Mouse (Mus musculus) lung, adult 2 months (tissue): ENCODE results near the gene Lgi1. TPM values are rescaled to one million over a fixed set of nuclear protein-coding genes. Genes with fewer than 3 reads are reported as not detected.

Experiments used
- DNase-seq: peaks from one replicate; pipeline ENCODE4 v3.0.0; 2022
- H3K4me1 ChIP-seq: fragments of 200-500 bp; 2 replicates; pipeline ENCODE4 v1.6.1; 2011; ENCODE audit warnings: low read length; ENCODE audit not compliant: control insufficient read depth, insufficient read depth
- H3K4me3 ChIP-seq: fragments of 200-500 bp; replicated peaks from 2 replicates; pipeline ENCODE3; 2011; ENCODE audit warnings: low read depth, mild to moderate bottlenecking, control low read depth, low read length; ENCODE audit errors: extremely low read depth
- CTCF ChIP-seq: fragments of 200-500 bp; IDR thresholded peaks from 2 replicates; pipeline ENCODE4 v1.5.1; 2011; ENCODE audit warnings: mild to moderate bottlenecking, low read length, control low read depth; ENCODE audit not compliant: insufficient read depth
- POLR2A ChIP-seq: fragments of 200-500 bp; IDR thresholded peaks from 2 replicates; pipeline ENCODE4 v1.6.1; 2011; ENCODE audit warnings: low read depth, mild to moderate bottlenecking, control low read depth, low read length, borderline replicate concordance; ENCODE audit errors: extremely low read depth
- WGBS: fragments of 180-500 bp; shearing (Covaris S2); methylation state at CpG from one replicate; pipeline ENCODE4 v1.1.7; 2018; 5-methylcytosine and 5-hydroxymethylcytosine counted together
- polyA plus RNA-seq: library from polyadenylated mRNA; depleted of rRNA; stranded (reverse); fragments of >200 nt; gene quantifications from 2 replicates; pipeline ENCODE4 v1.2.3, GENCODE M21; 2012

Lgi1 gene
- polyA plus RNA-seq, 1 experiment, result 0.25 TPM

DNA sequence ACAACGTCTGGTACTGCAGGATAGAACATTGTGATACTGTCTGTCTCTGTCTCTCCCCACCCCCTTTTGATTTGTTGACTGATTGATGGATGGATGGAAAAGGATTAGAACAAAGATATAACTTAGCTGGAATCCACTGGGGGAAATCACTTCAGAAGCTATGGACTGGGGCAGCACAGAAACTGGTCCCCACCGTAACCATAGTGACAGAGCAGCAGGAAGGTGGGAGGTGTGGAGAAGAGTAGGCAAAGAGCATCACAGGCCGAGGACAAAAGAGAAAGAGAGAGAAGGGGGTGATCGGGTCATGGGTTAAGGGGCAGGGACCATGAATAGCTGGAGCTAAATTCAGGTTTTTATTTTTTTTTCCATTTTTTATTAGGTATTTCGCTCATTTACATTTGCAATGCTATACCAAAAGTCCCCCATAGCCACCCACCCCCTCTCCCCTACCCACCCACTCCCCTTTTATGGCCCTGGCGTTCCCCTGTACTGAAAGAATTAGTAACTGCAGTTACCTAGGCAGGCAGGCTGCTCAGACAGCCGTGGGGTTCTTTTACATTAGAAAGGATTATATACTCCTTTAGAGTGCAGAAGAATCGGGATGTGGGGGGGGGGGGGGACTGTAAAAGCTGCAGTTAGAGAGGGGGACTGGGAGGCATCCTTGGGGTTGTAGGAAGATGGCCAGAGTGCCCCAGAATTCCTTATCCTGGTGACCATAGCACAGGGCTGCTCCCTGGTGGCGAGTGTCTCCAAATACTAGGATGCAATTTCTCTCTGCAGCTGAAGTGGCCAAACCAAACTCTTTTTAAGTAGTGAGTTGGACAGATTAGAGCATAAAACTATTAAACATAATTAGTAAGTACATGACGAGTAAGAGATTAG, 60.1 kb downstream of the Lgi1 start:
- 49% methylated on average over 10 of the region's 10 CpGs for WGBS
- H3K4me1 ChIP-seq, result no peaks in the 10 kb centered on the region
- TF ChIP-seq POLR2A (no peak), CTCF (no peak)
- no peak for DNase-seq
- H3K4me3 ChIP-seq, result no peak overlapping the region

DNA sequence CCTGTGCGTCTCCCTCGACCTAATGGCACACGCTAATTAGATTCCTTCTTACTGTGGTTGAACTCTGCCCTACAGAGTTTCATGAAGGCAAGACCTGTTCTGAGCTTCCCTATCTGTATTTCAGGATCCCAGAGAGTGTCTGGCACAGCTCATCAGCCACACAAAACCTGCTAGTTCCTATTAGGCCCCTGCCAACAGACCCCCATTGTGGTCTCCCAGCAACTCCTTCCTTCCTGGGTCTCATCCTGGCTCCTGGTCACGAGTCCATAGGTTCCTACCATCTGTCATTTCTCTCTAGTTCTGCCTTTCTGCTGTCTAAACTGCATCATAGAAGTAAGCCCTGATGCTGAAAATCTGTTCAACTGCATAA, 60.7 kb downstream of the Lgi1 start:
- TF ChIP-seq CTCF (no peak), POLR2A (no peak)
- no peak overlapping the region for H3K4me3 ChIP-seq
- no peak for DNase-seq
- 57% methylated on average over 4 of the region's 4 CpGs for WGBS
- no peaks in the 10 kb centered on the region for H3K4me1 ChIP-seq

DNA sequence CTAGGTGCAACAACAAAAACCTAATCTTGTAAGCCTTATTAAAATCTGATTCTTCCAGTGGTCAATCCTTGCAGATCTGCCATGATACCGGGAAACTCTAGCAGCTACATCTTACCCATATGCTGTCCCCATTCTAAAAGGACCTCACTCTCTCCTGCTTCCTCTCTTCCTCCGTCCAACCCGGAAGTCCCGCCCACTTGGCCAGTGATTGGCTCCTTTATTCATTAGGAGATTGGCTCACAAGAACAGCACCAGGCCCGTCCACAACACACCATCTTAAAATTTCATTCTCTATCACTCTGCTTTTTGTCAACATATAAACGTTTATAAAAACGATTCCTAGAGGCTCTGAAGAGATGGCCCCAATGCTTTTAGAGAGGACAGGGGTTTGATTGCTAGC, 61.5 kb downstream of the Lgi1 start:
- no peak for DNase-seq
- no peak for TF ChIP-seq CTCF
- TF ChIP-seq POLR2A, result no peak
- WGBS, result 74% methylated on average over 7 of the region's 7 CpGs
- Histone ChIP-seq H3K4me1 (no peaks in the 10 kb centered on the region), H3K4me3 (no peak overlapping the region)

DNA sequence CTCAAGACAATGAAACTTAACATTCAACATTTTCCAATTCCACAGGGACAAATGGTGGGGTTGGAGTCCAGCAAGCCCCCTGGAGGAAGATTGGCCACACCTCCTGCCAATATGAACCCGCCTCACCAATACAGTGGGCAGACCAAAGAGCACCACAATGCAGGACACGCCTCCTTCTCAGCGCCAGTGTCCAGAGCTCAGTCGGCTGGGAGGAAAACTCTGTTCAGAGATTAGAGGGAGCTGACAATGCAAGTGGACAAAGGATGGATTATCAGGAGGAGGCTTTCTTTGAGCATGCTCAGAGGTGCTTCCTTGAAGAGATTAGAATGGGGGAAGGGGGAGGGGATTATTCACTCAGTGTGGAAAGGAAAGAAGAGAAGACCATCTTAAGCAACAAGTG, 62.7 kb downstream of the Lgi1 start:
- H3K4me1 ChIP-seq, result no peaks in the 10 kb centered on the region
- WGBS, result 70% methylated on average over 4 of the region's 4 CpGs
- DNase-seq, result no peak
- no peak overlapping the region for H3K4me3 ChIP-seq
- TF ChIP-seq POLR2A (no peak), CTCF (no peak)

DNA sequence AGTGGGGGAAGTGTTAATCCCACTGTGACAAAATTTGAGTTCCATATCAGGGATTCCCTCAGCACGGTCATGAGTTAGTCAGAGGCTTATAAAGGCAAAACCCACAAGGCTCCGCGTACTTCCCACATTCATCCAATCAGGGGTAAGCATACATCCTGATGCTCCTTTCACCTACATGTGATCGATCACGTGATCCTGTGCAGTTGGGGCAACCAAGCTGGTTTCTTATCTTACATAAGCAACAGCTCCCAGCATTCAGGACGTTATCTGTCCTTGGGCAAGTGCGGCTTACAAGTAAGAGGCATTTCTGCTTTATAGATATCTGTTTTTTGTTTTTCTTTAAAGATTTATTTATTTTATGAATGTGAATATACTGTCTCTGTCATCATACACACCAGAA, 63.7 kb downstream of the Lgi1 start:
- WGBS, result 86% methylated on average over 7 of the region's 7 CpGs
- DNase-seq, result no peak
- Histone ChIP-seq H3K4me3 (no peak overlapping the region), H3K4me1 (no peaks in the 10 kb centered on the region)
- TF ChIP-seq POLR2A (no peak), CTCF (no peak)

DNA sequence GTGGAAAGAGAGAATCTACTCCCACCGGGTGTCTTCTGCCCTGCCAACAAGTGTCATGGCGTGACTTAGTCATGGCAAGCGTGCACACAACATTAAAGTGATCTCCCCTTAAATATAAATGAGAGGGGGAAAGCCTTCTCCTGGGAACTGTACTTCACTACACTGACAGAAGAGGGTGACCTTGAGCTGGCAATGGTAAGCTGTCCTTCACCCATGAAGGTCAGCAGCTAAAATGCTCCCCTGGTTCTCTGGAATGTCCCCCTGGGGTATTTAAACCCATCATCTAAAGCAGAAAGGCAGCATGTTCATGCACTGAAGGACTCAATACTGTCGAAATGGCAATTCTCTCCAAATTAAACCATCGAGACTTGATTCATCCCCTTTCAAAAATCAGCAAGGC, 64.9 kb downstream of the Lgi1 start:
- no peak for DNase-seq
- 80% methylated on average over 5 of the region's 5 CpGs for WGBS
- TF ChIP-seq POLR2A (no peak), CTCF (no peak)

DNA sequence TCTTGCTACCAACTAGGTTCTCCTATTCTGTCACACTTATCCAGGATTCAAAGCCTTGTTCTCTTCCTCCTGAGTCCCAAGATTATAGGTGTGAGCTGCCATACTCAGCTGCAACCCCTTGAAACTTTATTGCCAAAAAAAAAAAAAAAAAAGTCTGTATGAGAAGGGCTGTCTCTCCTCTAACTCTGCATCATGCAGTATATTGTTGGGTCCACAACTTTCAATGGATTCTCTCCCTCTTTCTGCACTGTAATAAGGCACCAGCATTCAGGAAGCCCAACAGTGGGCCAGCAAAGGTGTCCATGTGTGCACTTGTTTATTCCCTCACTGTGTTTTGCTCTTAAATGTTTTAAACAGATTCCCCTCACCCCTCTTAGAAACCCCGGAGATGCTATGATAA, 66.7 kb downstream of the Lgi1 start:
- Histone ChIP-seq H3K4me3 (no peak overlapping the region), H3K4me1 (no peaks in the 10 kb centered on the region)
- WGBS, result 35% methylated on average over 1 of the region's 1 CpGs
- DNase-seq, result no peak
- no peak for TF ChIP-seq POLR2A
- TF ChIP-seq CTCF, result no peak

More for the DNA sequence above, 64.9 kb downstream of the Lgi1 start:
- H3K4me1 ChIP-seq, result no peaks in the 10 kb centered on the region
- H3K4me3 ChIP-seq, result no peak overlapping the region

DNA sequence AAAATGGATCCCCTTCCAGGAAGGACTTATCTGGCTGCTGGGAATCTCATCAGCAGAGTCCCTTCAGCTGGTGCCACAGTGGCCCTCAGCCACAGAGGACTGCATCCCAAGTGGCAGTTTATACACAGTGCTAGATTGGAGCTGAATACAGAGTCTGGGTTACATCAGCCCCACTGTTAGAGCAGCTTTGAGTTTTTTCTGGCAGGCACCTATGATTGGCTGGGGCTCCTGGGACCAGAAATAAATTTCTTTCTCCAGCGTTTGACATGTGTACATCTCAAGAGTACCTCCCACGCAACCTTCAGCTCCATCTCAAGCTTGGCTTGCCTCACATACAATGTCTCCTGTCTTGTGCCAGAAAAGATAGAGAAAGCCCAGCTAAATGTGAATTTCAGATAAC, 67.9 kb downstream of the Lgi1 start:
- TF ChIP-seq CTCF (no peak), POLR2A (no peak)
- H3K4me1 ChIP-seq, result no peaks in the 10 kb centered on the region
- H3K4me3 ChIP-seq, result no peak overlapping the region
- WGBS, result 49% methylated on average over 2 of the region's 2 CpGs
- DNase-seq, result no peak

DNA sequence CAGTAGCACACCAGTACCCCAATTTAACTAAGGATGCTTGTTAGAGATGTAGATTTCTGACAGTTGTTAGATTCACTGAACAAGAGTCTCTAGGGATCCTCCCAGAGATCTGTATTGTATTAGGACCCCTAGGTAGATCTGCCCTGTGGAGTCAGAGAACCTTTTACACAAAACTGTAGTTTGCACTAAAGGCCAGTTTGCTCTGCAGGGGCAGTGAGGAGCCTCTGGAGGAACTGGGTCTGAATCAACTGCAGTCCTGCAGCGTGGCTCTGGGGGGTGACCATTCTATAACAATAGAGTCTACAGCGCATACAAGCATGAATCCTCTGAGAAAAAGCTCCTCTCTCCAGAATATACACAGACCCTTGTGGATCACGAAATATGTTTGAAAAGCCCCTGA, 68.5 kb downstream of the Lgi1 start:
- no peak for TF ChIP-seq CTCF
- TF ChIP-seq POLR2A, result no peak
- WGBS, result 75% methylated on average over 3 of the region's 3 CpGs
- no peak overlapping the region for H3K4me3 ChIP-seq
- no peaks in the 10 kb centered on the region for H3K4me1 ChIP-seq
- DNase-seq, result no peak

DNA sequence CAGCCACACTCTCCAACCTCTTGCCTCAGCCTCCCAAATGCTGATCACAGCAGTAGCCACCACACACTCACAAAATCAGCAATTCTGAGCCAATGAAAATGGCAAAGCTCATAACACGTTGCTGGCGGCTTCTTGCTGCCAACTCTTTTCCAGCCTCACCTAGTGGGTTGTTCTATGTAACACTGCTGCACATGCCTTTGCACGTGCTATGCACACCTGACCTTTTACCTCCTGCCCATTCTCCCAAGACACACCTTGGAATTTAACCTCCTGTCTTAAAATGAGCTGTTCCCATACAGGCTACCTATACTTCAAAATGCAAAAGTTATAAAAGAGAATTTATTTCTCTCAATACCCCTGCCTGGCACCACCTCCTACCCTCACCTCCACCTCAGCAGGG, 72.2 kb downstream of the Lgi1 start:
- Histone ChIP-seq H3K4me3 (no peak overlapping the region), H3K4me1 (no peaks in the 10 kb centered on the region)
- WGBS, result 78% methylated on average over 3 of the region's 3 CpGs
- TF ChIP-seq POLR2A (no peak), CTCF (no peak)
- no peak for DNase-seq

DNA sequence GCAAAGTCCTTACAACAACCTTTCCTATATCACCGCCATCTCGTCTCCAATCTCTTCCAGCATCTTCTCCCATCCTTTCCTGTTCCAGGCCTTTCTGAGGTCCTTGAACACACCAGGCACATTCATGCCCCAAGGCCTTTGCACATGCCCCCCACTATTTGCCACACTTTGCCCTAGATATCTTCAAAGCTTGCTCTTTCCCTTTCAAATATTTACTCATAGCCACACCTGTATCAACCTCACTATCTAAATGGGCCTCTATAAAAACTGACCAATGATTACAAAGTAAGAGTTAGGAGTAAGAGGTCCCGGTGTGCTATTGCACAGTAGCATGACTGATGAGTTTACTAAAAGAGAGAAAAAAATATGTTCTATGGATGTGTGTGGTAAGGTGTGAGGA, 73.0 kb downstream of the Lgi1 start:
- TF ChIP-seq POLR2A (no peak), CTCF (no peak)

More for the DNA sequence above, 73.0 kb downstream of the Lgi1 start:
- WGBS, result 73% methylated on average over 3 of the region's 3 CpGs
- H3K4me1 ChIP-seq, result no peaks in the 10 kb centered on the region
- DNase-seq, result no peak
- no peak overlapping the region for H3K4me3 ChIP-seq
